Mouse (Mus musculus): ENCODE data around the gene Ubqln5.

Gene Ubqln5

GRCm38 (mm10) chr7:104129726-104130125 is at the start of gene Ubqln5:
TSS of gene Ubqln5 (minus strand) at chr7:104129826.
- in situ Hi-C loops (cut with MboI; ENCODE audit: low pct_unique_long_range_greater_than_20kb in 1 of 2, low sequenced_read_pairs in 2 of 2, unreplicated experiment in 1 of 2) = no loop called here

DNA sequence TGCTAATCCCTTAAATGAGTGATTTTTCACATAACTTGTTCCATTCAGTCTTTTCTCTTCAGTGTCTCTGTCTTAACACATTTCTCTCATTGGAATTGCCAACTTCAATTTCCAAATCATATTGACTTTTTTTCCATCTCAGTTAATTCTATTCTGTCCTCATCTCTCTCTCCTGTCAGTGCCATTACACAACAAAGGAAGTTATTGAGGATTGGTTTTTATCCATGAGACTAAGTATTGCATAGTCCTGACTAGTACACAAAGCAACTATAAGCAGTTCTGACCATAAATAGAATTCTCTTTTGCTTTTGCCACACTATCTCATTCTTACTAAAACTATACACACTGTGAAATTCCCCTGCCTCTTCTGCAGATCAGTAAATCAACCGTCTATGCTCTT is 49.4 kb upstream of the Ubqln5 start:
- in situ Hi-C loops (cut with MboI; ENCODE audit: low pct_unique_long_range_greater_than_20kb in 1 of 2, low sequenced_read_pairs in 2 of 2, unreplicated experiment in 1 of 2) = loop anchor here in 1 of 2 experiments (25.0 kb wide), 1 partner anchor 433 kb away; the partner anchor contains the start of genes Olfr655, Olfr656 and Olfr657

DNA sequence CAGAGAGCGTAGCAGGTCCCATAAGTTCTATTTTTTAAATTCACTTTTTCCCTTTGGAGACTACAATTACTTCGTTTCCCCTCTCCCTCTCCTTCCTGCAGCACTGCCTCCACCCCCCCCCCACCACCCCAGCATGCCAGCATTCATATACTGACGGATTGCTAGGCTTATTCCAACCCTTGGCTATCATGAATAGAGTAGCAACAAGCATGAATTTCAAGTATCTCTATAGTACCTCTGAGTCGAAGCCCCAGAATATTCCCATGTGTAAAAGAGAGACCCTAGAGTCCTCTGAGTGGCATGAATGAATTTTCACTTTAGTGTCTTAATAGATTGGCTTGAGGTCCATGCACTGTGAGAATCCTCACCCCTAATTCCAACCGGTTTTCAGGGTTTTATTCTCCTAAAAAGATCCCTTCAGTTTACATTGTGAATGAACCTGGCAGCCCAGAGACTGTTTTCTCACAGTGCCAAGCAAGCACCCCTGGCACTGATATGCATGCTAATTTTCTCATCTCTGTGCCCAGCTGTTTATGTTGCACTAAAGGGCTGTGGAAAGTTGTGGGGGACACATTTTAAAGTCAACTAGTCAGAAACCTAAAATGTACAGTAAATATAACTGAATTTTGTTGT is 48.9 kb upstream of the Ubqln5 start:
- in situ Hi-C loops (cut with MboI; ENCODE audit: low pct_unique_long_range_greater_than_20kb in 1 of 2, low sequenced_read_pairs in 2 of 2, unreplicated experiment in 1 of 2) = loop anchor here in 1 of 2 experiments (25.0 kb wide), 1 partner anchor 434 kb away; the partner anchor contains the start of genes Olfr655, Olfr656 and Olfr657

GRCm38 (mm10) chr7:104175085-104175484 is 45.5 kb upstream of the Ubqln5 start:
- in situ Hi-C loops (cut with MboI; ENCODE audit: low pct_unique_long_range_greater_than_20kb in 1 of 2, low sequenced_read_pairs in 2 of 2, unreplicated experiment in 1 of 2) = loop anchor here in 1 of 2 experiments (25.0 kb wide), 1 partner anchor 437 kb away; the partner anchor contains the start of genes Olfr655, Olfr656 and Olfr657

- in situ Hi-C loops (cut with MboI; ENCODE audit: low pct_unique_long_range_greater_than_20kb in 1 of 2, low sequenced_read_pairs in 2 of 2, unreplicated experiment in 1 of 2) = no loop called here
These were observed 40.1 kb upstream of the Ubqln5 start for GRCm38 (mm10) chr7:104169634-104170204.

DNA sequence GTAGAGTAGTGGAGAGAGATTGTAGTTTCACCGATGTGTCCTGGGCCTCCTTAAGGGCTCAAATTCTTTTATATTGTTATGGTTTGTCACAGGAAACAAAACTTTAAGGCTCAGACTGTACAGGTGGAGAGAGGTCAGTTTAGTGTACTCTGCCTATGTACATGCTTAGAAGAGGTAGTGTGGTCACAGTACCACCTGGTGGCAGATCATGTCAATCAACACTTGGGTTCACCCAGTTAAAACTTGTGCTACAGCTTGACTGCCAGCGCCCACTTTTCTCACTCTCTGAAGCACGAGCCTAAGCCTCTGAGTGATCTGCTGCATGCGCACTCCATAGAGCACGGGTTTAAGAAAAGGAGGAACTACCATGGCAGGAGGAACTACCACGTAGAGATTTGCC is 37.5 kb upstream of the Ubqln5 start:
- in situ Hi-C loops (cut with MboI; ENCODE audit: low pct_unique_long_range_greater_than_20kb in 1 of 2, low sequenced_read_pairs in 2 of 2, unreplicated experiment in 1 of 2) = no loop called here

DNA sequence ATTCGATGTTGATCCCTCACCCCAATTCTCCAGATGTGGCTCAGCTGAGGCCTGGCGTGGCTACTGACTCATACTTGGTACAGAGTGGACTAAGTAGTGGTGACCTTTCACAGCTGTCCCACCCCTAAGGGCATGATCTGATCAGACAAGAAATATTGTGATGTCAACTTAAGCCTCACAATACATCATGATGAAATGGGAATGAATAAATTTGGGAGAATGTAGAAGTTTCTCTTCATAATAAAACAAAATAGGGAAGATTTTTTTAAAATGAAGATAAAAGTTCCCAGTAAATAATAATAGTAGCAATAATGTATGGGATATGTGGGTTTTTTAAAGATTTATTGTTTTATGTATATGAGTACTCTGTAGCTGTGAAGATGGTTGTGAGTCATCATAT is 20.8 kb upstream of the Ubqln5 start, which contains the start of gene Ubqlnl:
Gene Ubqlnl, minus strand, starts transcription at position 101 of the 400 bp plus-strand sequence.
- in situ Hi-C loops (cut with MboI; ENCODE audit: low pct_unique_long_range_greater_than_20kb in 1 of 2, low sequenced_read_pairs in 2 of 2, unreplicated experiment in 1 of 2) = no loop called here

- in situ Hi-C loops (cut with MboI; ENCODE audit: low pct_unique_long_range_greater_than_20kb in 1 of 2, low sequenced_read_pairs in 2 of 2, unreplicated experiment in 1 of 2) = no loop called here
These were observed 13.6 kb upstream of the Ubqln5 start, which contains the start of gene Ubqln3 for GRCm38 (mm10) chr7:104143179-104143578. TSS of gene Ubqln3 (minus strand) at chr7:104143279.

- in situ Hi-C loops (cut with MboI; ENCODE audit: low pct_unique_long_range_greater_than_20kb in 1 of 2, low sequenced_read_pairs in 2 of 2, unreplicated experiment in 1 of 2) = no loop called here
These were observed 7.7 kb upstream of the Ubqln5 start, which contains the start of gene Olfr643 for GRCm38 (mm10) chr7:104137305-104137704. TSS of gene Olfr643 (minus strand) at chr7:104137405.

DNA sequence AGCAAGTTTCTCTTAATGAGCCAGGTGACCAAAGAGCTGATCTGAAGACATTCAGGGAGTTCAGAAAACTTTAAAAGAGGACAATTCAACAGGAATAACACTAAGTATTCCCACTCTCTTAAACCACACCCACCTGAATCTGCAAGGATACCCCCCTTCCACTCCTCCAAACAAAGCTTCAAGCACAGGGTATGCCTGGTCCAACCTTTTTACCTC is 25.0 kb downstream of the Ubqln5 start, which contains the start of gene Olfr646:
Gene Olfr646, plus strand, starts transcription at position 117 of the 216 bp plus-strand sequence.
- in situ Hi-C loops (cut with MboI; ENCODE audit: low pct_unique_long_range_greater_than_20kb in 1 of 2, low sequenced_read_pairs in 2 of 2, unreplicated experiment in 1 of 2) = no loop called here

GRCm38 (mm10) chr7:104103913-104104756 is 25.5 kb downstream of the Ubqln5 start:
- in situ Hi-C loops (cut with MboI; ENCODE audit: low pct_unique_long_range_greater_than_20kb in 1 of 2, low sequenced_read_pairs in 2 of 2, unreplicated experiment in 1 of 2) = no loop called here

DNA sequence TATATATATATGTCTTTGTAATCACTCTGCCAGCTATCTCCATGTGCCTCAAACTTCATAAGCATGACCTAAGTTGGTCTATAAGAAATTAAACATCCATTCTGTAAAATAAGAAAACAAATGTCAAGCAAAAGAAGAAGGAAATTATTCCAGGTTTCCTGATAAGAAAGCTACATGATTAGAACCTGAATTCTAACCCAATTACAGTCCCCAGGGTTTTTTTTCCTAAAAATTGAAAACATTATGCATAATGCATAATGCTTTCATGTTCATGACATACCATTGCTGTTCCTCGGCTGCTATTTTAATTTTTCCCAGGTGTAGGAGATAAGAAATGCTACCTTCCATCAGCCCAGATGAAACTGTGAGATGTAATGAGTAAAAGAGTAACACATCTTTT is 44.3 kb downstream of the Ubqln5 start, which contains the start of gene Olfr645:
Gene Olfr645, minus strand, starts transcription at position 101 of the 400 bp plus-strand sequence.
- in situ Hi-C loops (cut with MboI; ENCODE audit: low pct_unique_long_range_greater_than_20kb in 1 of 2, low sequenced_read_pairs in 2 of 2, unreplicated experiment in 1 of 2) = no loop called here

All from mouse embryonic stem cell (cell line).